Mouse (Mus musculus) liver, embryonic 13.5 days (tissue): ENCODE data around the gene Nusap1. TPM values are rescaled to one million over a fixed set of nuclear protein-coding genes. Genes with fewer than 3 reads are reported as not detected.

Experiments used
- ATAC-seq: fragments of 200-750 bp; cut with Nextera tagmentation; 2 replicates; pipeline ENCODE4 v1.8.0; 2017; ENCODE audit warnings: low read depth, mild to moderate bottlenecking, moderate number of reproducible peaks, moderate library complexity
- DNase-seq: peaks from one replicate; pipeline ENCODE4 v3.0.0; 2022
- H3K27ac ChIP-seq: fragments of 300-500 bp; sonication (generic); 2 replicates; pipeline ENCODE4 v1.5.1; 2015; ENCODE audit warnings: moderate library complexity, mild to moderate bottlenecking, inconsistent platforms
- H3K27me3 ChIP-seq: fragments of 300-500 bp; sonication (generic); 2 replicates; pipeline ENCODE4 v1.6.1; 2015; ENCODE audit warnings: mild to moderate bottlenecking, inconsistent platforms
- H3K36me3 ChIP-seq: fragments of 300-500 bp; sonication (generic); 2 replicates; pipeline ENCODE4 v1.6.1; 2015; ENCODE audit warnings: mild to moderate bottlenecking, inconsistent platforms
- H3K4me1 ChIP-seq: fragments of 300-500 bp; sonication (generic); replicated peaks from 2 replicates; pipeline ENCODE4 v1.6.1; 2015; ENCODE audit warnings: inconsistent platforms
- H3K4me2 ChIP-seq: fragments of 300-500 bp; sonication (generic); 2 replicates; pipeline ENCODE4 v1.6.1; 2015; ENCODE audit warnings: inconsistent platforms, mild to moderate bottlenecking, moderate library complexity
- H3K4me3 ChIP-seq: fragments of 300-500 bp; sonication (generic); replicated peaks from 2 replicates; pipeline ENCODE4 v1.5.1; 2015; ENCODE audit warnings: mild to moderate bottlenecking, inconsistent platforms
- H3K9ac ChIP-seq: fragments of 300-500 bp; sonication (generic); 2 replicates; pipeline ENCODE4 v1.6.1; 2015; ENCODE audit warnings: mild to moderate bottlenecking, inconsistent platforms
- H3K9me3 ChIP-seq: fragments of 300-500 bp; sonication (generic); replicated peaks from 2 replicates; pipeline ENCODE4 v1.6.1; 2016; ENCODE audit warnings: inconsistent platforms
- WGBS: fragments of 180-500 bp; shearing (Covaris S2); methylation state at CpG from one replicate; pipeline ENCODE4 v1.1.7; 2015; ENCODE audit not compliant: insufficient replicate concordance; 5-methylcytosine and 5-hydroxymethylcytosine counted together
- polyA plus RNA-seq: library from polyadenylated mRNA; unstranded; fragments of >200 nt; fragmentation: Nextera tagmentation; extraction: Ambion mirVana; gene quantifications from 2 replicates; pipeline ENCODE4 v1.2.1, GENCODE M21; 2015

Gene Nusap1
- polyA plus RNA-seq = 90.6 and 119 TPM in 2 replicates

DNA sequence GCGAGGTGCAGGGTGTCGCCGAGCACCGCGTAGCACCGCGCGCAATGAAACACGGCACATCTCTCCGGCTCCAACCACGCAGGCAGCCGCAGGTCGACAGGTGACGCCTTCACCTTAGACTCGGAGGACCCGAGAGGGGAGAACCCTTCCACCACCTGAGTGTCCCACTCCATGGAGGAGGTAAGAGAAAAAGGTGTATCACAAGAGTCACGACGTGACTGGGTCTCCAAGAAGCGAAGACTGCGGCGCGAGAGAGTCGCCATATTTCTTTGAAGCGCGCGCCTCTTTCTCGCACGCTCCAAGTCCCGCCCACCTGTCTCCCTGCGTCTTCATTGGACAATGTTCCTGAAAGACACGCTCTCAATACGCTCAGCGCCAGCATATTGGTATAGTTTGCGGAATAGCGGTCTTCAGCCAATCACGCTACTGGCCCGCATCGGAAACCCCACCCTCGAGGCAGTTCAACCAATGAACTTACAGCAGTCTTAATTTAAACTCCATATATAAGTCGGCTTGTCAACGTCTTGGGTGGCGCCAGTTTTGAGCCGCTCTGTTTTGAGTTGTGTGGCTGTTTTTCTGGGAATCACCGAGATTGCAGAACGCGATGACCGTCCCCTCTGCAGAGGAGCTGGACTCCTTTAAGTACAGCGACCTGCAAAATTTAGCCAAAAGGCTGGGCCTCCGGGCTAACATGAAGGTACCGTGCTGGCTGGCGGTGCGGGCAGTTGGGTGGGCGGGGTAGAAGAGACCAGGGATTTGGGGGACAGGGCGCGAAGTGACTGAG lies at the start of gene Nusap1, which contains the start of gene Oip5:
Gene Nusap1 (plus strand): TSS at position 100 of the 784 bp plus-strand sequence.
Gene Oip5 (minus strand): TSS at position 271 of the 784 bp plus-strand sequence.
- under 1% methylated on average over 55 of the region's 55 CpGs for WGBS
- peak within 1 kb of the TSS; percentile 84 for H3K9ac ChIP-seq
- peaks cover 39% of the 10 kb centered on the region for H3K36me3 ChIP-seq
- H3K4me3 ChIP-seq = peak within 1 kb of the TSS; percentile 77
- H3K27ac ChIP-seq = peak within 1 kb of the TSS; percentile 95
- peak; percentile 97 for ATAC-seq
- H3K4me2 ChIP-seq = peak within 1 kb of the TSS; percentile 75
- no peaks in the 10 kb centered on the region for H3K9me3 ChIP-seq
- H3K4me1 ChIP-seq = peaks cover 41% of the 10 kb centered on the region
- DNase-seq = peak; percentile 96
- no peaks in the 10 kb centered on the region for H3K27me3 ChIP-seq

DNA sequence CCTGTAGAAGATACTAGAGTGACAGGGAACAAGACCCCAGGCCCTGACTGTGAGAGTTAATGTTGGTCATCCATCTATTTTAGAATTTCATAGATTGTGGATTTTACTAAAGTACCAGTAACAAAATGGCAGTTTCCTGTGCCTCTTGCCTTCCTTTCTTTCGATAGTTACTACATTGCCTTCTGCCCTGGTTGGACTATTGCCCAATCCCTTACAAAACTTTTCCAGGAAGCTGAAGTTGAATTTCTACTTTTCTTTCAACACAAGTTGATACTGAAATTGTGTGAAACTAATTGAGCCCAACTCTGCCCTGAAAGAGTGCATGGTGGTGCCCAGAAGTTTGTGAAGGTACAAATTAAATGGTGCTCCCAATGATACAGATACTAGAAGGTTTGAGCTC lies 45.6 kb upstream of the Nusap1 start:
- Histone ChIP-seq H3K4me2 (no peak overlapping the region), H3K4me1 (peaks cover 5% of the 10 kb centered on the region; the same call in 1 of the 2 replicates), H3K9me3 (no peaks in the 10 kb centered on the region), H3K36me3 (peaks cover 16% of the 10 kb centered on the region), H3K4me3 (no peak overlapping the region), H3K27me3 (no peaks in the 10 kb centered on the region), H3K9ac (no peak overlapping the region), H3K27ac (no peak overlapping the region)
- WGBS = 70% methylated on average over 1 of the region's 1 CpGs
- DNase-seq = no peak
- no peak for ATAC-seq

DNA sequence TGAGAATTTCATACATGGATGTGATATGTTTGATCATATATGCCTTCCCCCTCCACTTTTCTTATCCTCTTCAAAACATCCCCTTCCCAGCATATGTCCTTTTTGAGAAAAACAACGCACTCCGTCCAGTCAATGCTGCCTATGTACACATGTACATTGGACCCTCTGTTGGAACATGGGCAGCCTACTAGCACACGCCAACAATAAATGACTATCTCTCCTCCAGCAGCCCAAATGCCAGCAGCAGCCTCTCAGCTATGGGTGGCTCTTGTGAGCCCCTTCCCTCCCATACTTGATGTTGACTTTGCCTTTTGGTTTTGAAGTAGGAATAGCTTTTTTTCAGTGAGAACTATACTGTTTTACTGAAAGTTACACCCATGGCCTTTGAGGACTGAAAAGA lies 36.5 kb upstream of the Nusap1 start:
- ATAC-seq = no peak
- no peak for DNase-seq

DNA sequence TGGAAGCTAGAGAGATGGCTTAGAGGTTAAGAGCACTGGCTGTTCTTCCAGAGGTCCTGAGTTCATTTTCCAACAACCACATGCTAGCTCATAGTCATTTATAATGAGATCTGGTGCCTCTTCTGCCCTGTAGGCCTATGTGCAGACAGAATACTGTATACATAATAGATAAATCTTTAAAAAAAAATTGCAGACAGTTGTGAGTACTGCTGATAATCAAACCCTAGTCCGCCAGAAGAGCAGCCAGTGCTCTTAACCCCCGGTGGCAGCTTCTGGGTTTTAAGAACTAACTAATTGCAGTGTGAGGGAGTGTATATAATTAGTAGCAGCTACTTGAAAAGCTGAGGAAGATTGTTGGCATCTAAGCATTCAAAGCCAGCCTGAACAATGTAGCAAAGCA lies 34.7 kb upstream of the Nusap1 start:
- no peak for ATAC-seq
- 12% methylated on average over 2 of the region's 2 CpGs for WGBS

More for the DNA sequence above, 36.5 kb upstream of the Nusap1 start:
- no peak overlapping the region for H3K4me2 ChIP-seq
- 77% methylated on average over 3 of the region's 3 CpGs for WGBS
- H3K9ac ChIP-seq = no peak overlapping the region
- no peak overlapping the region for H3K27ac ChIP-seq
- H3K27me3 ChIP-seq = no peaks in the 10 kb centered on the region
- H3K36me3 ChIP-seq = 0 out of 2 replicates have a peak, but pooled peaks cover 2% of the 10 kb centered on the region
- peaks cover 14% of the 10 kb centered on the region for H3K4me1 ChIP-seq
- no peak overlapping the region for H3K4me3 ChIP-seq
- H3K9me3 ChIP-seq = no peaks in the 10 kb centered on the region

DNA sequence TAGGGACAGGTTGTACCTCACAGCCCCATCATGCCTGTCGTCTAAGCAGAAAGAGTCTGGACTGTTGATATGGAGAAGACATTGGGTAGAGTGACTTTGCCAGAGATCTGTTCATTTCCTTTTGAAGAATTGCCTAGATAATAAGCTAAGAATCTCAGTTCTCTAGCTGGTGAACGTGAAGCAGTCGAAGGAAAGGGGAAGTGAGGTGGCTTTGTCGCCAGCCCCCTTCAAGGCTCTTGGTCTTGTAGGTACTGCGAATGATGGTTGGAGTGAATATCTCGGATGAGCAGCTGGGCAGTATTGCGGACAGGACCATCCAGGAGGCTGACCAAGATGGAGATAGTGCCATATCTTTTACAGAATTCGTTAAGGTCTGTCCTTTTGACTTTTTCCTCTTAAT lies 33.8 kb upstream of the Nusap1 start:
- 55% methylated on average over 8 of the region's 8 CpGs for WGBS
- Histone ChIP-seq H3K36me3 (0 out of 2 replicates have a peak, but pooled peaks cover 2% of the 10 kb centered on the region), H3K4me3 (no peak overlapping the region), H3K27me3 (no peaks in the 10 kb centered on the region), H3K4me2 (no peak overlapping the region), H3K9me3 (no peaks in the 10 kb centered on the region), H3K9ac (no peak overlapping the region), H3K27ac (no peak overlapping the region), H3K4me1 (peaks cover 14% of the 10 kb centered on the region)
- DNase-seq = no peak
- no peak for ATAC-seq

More for the DNA sequence above, 34.7 kb upstream of the Nusap1 start:
- DNase-seq = no peak
- Histone ChIP-seq H3K27me3 (no peaks in the 10 kb centered on the region), H3K9ac (no peak overlapping the region), H3K4me1 (peaks cover 14% of the 10 kb centered on the region), H3K27ac (no peak overlapping the region), H3K9me3 (no peaks in the 10 kb centered on the region), H3K4me3 (no peak overlapping the region), H3K36me3 (0 out of 2 replicates have a peak, but pooled peaks cover 2% of the 10 kb centered on the region), H3K4me2 (no peak overlapping the region)

DNA sequence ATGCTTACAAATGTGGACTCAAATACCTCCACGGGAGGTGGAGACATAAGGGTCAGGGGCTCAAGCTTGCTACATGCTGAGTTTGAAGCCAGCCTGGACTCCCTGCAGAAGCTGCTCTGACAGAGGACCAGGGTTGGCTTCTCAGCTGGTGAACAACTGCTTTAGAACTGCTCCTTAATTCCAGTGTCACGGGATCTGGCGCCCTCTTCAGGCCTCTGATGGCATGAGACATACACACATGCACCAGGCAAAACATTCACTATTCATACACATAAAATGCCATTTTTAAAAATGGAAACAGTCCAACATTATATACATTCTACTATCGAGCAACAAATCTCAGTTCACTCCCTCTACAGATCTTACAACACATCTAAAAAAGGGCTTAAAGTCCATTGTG lies 30.7 kb upstream of the Nusap1 start:
- Histone ChIP-seq H3K9ac (no peak overlapping the region), H3K4me3 (no peak overlapping the region), H3K9me3 (no peaks in the 10 kb centered on the region), H3K4me1 (peaks cover 13% of the 10 kb centered on the region), H3K27ac (no peak overlapping the region), H3K27me3 (no peaks in the 10 kb centered on the region), H3K36me3 (0 out of 2 replicates have a peak, but pooled peaks cover 3% of the 10 kb centered on the region), H3K4me2 (no peak overlapping the region)
- ATAC-seq (peak; percentile 68), DNase-seq (peak; percentile 51)
- 9% methylated on average over 4 of the region's 4 CpGs for WGBS

DNA sequence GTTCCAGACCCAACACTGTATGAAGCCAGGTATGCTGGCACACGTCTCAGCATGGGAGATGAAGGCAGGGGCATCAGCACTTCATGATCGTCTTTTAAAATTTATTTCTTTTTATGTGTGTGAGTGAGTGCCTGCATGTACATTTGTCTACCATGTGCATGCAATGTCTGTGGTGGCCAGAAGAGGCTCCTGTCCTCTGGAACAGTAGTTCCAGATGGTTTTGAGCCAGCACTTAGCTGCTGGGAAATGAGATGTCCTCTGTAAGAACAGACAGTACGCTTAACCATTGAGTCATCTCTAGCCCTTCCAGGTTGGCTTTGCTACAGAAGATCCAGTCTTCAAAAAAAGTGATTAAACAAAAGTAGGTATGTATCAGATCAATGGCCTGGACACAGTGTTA lies 26.9 kb upstream of the Nusap1 start:
- ATAC-seq (no peak), DNase-seq (no peak)
- no peak overlapping the region for H3K27ac ChIP-seq
- H3K36me3 ChIP-seq = peaks cover 5% of the 10 kb centered on the region
- no peak overlapping the region for H3K4me2 ChIP-seq
- H3K4me1 ChIP-seq = peaks cover 14% of the 10 kb centered on the region
- no peak overlapping the region for H3K4me3 ChIP-seq
- H3K27me3 ChIP-seq = no peaks in the 10 kb centered on the region
- no peaks in the 10 kb centered on the region for H3K9me3 ChIP-seq
- 74% methylated on average over 3 of the region's 3 CpGs for WGBS
- H3K9ac ChIP-seq = no peak overlapping the region

DNA sequence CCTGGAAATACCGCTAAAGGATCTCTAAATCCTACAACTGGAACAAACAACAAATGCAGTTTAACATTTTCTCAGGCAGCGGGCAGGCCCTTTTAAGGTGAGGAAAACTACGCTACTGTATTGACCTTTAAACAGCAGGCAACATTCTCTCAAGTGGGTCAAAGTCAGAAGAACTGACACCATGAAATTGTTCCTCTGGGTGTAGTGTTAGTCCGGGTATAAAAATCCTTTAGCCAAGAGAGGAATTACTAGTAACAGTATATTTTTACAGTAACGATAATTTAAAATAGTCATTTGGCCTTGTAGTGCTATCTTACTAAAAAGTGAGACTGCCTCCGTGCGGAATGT lies 24.4 kb upstream of the Nusap1 start:
- Histone ChIP-seq H3K9me3 (no peaks in the 10 kb centered on the region), H3K27ac (peak overlapping the region; percentile 80), H3K9ac (peak overlapping the region; percentile 62), H3K4me1 (peaks cover 32% of the 10 kb centered on the region), H3K4me3 (peak overlapping the region; percentile 95), H3K4me2 (peak overlapping the region; percentile 53), H3K36me3 (peaks cover 28% of the 10 kb centered on the region), H3K27me3 (no peaks in the 10 kb centered on the region)
- DNase-seq (no peak), ATAC-seq (peak; percentile 21; the same call in 1 of the 2 replicates)
- WGBS = 13% methylated on average over 7 of the region's 7 CpGs

DNA sequence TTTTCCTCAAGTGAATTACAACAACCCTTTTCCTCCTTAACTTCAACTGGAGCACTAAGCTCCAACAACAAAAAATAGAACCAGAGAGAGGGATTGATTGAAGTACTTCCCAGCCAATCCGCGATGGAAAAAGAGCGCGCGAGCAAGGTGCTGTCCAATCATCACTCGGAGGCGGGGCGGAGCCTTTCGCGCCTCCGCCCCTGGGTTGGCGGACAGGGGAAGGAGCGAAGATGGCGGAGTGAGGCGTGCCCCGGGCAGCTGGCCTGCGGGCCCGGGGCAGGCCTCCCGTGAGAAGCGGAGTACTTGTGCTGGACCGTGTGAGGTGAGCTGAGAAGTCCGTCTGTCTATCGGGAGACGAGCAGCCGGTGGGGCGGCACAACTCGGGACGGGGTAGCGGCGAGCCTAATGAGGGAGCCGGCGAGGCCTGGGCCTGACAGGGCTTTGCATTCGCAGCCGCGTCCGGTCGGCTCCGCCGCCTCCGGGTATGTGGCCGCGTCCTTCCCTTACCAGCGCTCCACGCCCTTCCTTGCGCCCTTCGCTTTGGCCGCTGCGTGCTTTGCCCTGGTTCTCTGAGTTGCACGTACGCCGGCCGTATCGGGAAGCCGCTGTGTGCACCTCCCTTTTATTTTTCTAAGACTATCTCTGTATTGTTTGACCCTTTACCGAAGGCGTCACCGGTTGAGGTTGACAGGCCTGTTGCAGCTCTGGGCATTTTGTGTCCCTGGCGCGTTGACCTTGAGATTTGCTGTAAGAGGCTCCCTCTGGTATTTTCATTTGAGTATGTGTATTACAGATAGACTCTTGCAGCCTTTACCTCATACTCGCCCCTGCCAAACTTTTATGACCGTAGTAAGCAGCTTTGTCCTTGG lies 23.8 kb upstream of the Nusap1 start:
- peak overlapping the region; percentile 98 for H3K9ac ChIP-seq
- ATAC-seq (peak; percentile 93), DNase-seq (peak; percentile 92)
- H3K9me3 ChIP-seq = no peaks in the 10 kb centered on the region
- peak overlapping the region; percentile 96 for H3K27ac ChIP-seq
- H3K4me1 ChIP-seq = peaks cover 32% of the 10 kb centered on the region
- H3K36me3 ChIP-seq = peaks cover 33% of the 10 kb centered on the region
- peak overlapping the region; percentile 95 for H3K4me3 ChIP-seq
- under 1% methylated on average over 61 of the region's 61 CpGs for WGBS
- H3K4me2 ChIP-seq = peak overlapping the region; percentile 73
- no peaks in the 10 kb centered on the region for H3K27me3 ChIP-seq

DNA sequence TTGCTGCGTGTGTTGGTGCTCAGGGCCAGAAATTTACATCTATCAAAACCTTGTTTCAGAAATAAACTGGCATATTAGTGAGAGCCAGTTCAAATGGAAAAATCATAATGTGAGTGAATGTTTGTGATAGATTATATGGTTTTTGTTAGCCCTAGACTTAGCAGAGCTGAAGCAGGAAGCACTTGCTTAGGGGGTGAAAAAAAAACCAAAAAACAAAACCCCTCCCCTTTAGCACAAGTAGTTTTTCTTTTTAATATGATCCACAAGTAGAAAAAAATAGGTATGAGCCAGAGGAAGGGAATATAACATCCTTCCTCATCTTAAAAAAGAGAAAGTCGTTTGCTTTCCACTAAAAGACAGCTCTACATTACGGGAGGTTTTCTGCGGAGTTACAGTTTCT lies 22.8 kb upstream of the Nusap1 start:
- no peaks in the 10 kb centered on the region for H3K9me3 ChIP-seq
- H3K27me3 ChIP-seq = no peaks in the 10 kb centered on the region
- ATAC-seq (no peak), DNase-seq (no peak)
- 20% methylated on average over 4 of the region's 4 CpGs for WGBS
- H3K4me2 ChIP-seq = peak overlapping the region; percentile 73
- peaks cover 39% of the 10 kb centered on the region for H3K4me1 ChIP-seq
- H3K4me3 ChIP-seq = peak overlapping the region; percentile 95
- H3K36me3 ChIP-seq = peaks cover 42% of the 10 kb centered on the region
- peak overlapping the region; percentile 98 for H3K9ac ChIP-seq
- H3K27ac ChIP-seq = peak overlapping the region; percentile 96

DNA sequence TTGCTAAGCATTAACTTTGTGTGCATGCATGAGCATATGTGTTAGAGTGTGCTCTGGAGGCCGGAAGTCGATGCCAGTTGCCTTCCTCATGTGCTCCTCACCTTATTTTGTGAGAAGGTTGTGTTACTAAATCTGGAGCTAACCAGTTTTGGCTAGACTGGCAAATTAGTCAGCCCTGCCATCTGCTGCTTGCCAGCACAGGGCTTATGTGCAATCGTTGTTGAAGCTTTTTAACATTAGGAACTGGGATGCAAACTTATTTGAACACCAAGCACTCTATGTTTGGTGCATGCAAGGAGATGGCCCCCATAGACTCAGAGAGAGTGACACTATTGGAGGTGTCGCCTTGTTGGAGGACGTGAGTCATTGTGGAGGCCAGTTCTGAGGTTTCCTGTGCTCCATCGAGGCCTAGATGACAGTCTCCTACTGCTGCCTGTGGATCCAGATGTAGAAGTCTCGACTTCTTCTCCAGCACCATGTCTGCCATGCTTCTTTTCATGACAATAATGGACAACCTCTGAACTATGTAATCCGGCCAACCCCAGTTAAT lies 21.2 kb upstream of the Nusap1 start:
- Histone ChIP-seq H3K9me3 (no peaks in the 10 kb centered on the region), H3K4me3 (peak overlapping the region; percentile 95; the same call in 1 of the 2 replicates), H3K9ac (peak overlapping the region; percentile 45), H3K36me3 (peaks cover 52% of the 10 kb centered on the region), H3K4me2 (peak overlapping the region; percentile 36; the same call in 1 of the 2 replicates), H3K27ac (peak overlapping the region; percentile 26), H3K27me3 (no peaks in the 10 kb centered on the region), H3K4me1 (peaks cover 51% of the 10 kb centered on the region)
- ATAC-seq = no peak
- WGBS = 67% methylated on average over 8 of the region's 8 CpGs
- DNase-seq = no peak
